Mouse (Mus musculus) forebrain, embryonic 14.5 days (tissue): ENCODE results near the gene Abhd14b. TPM values are rescaled to one million over a fixed set of nuclear protein-coding genes. Genes with fewer than 3 reads are reported as not detected.

Experiments used
- ATAC-seq: fragments of 200-750 bp; cut with Nextera tagmentation; 2 replicates; pipeline ENCODE4 v1.8.0; 2017; ENCODE audit warnings: mild to moderate bottlenecking, moderate library complexity
- DNase-seq: peaks from one replicate; pipeline ENCODE4 v3.0.0-alpha.2; 2015; ENCODE audit warnings: low spot score
- H3K27ac ChIP-seq: fragments of 300-500 bp; sonication (generic); 2 replicates; pipeline ENCODE4 v1.5.1; 2014; ENCODE audit warnings: low read depth, mild to moderate bottlenecking, control low read depth, low read length, moderate library complexity
- H3K27me3 ChIP-seq: fragments of 300-500 bp; sonication (generic); replicated peaks from 2 replicates; pipeline ENCODE4 v1.6.1; 2014; ENCODE audit warnings: low read length, control low read depth, mixed read lengths; ENCODE audit not compliant: control insufficient read depth, insufficient read depth
- H3K36me3 ChIP-seq: fragments of 300-500 bp; sonication (generic); 2 replicates; pipeline ENCODE4 v1.6.1; 2014; ENCODE audit warnings: low read length, control low read depth; ENCODE audit not compliant: control insufficient read depth, insufficient read depth
- H3K4me1 ChIP-seq: fragments of 300-500 bp; sonication (generic); 2 replicates; pipeline ENCODE4 v1.6.1; 2014; ENCODE audit warnings: antibody characterized with exemption, low read length, control low read depth; ENCODE audit not compliant: control insufficient read depth, insufficient read depth
- H3K4me2 ChIP-seq: fragments of 300-500 bp; sonication (generic); 2 replicates; pipeline ENCODE4 v1.6.1; 2014; ENCODE audit warnings: mild to moderate bottlenecking, control low read depth, low read length
- H3K4me3 ChIP-seq: fragments of 300-500 bp; sonication (generic); 2 replicates; pipeline ENCODE4 v1.5.1; 2014; ENCODE audit warnings: low read depth, low read length, control low read depth
- H3K9ac ChIP-seq: fragments of 300-500 bp; sonication (generic); 2 replicates; pipeline ENCODE4 v1.6.1; 2014; ENCODE audit warnings: mild to moderate bottlenecking, low read length, control low read depth, moderate library complexity
- H3K9me3 ChIP-seq: fragments of 300-500 bp; sonication (generic); replicated peaks from 2 replicates; pipeline ENCODE4 v1.6.1; 2016; ENCODE audit warnings: low read length, control low read depth, mixed read lengths; ENCODE audit not compliant: control insufficient read depth
- WGBS: fragments of 180-500 bp; shearing (Covaris S2); extraction: QIAGEN DNeasy Blood & Tissue Kit; methylation state at CpG from one replicate; pipeline ENCODE4 v1.1.7; 2014; 5-methylcytosine and 5-hydroxymethylcytosine counted together
- polyA plus RNA-seq: library from polyadenylated mRNA; unstranded; fragments of >200 nt; fragmentation: Nextera tagmentation; extraction: Ambion mirVana; gene quantifications from 2 replicates; pipeline ENCODE4 v1.2.1, GENCODE M21; 2014

Abhd14b gene
- polyA plus RNA-seq, 1 experiment from 2014 or later: 5.5 TPM

DNA sequence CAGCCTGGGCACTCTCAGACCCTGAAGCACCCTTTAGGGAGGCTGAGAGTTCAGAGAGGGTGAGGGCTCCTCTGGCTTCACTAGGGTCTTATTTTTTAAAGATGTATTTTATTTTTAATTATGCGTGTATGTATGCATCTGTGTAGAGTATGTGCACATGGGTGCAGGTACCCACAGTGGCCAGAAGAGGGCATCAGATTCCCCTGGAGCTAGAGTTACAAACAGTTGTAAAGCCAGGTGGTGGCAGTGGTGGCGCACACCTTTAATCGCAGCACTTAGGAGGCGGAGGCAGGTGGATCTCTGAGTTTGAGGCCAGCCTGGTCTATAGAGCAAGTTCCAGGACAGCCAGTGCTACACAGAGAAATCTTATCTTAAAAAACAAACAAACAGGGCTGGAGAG lies 38.2 kb upstream of the Abhd14b start:
- no peak for DNase-seq
- 0 out of 2 replicates have a peak, but pooled peaks cover 5% of the 10 kb centered on the region for H3K4me1 ChIP-seq
- no peaks in the 10 kb centered on the region for H3K36me3 ChIP-seq
- 100% methylated on average over 4 of the region's 4 CpGs for WGBS
- H3K9me3 ChIP-seq: 0 out of 2 replicates have a peak, but pooled peaks cover 2% of the 10 kb centered on the region
- no peak overlapping the region for H3K4me2 ChIP-seq
- no peak for ATAC-seq
- no peaks in the 10 kb centered on the region for H3K27me3 ChIP-seq
- no peak overlapping the region for H3K27ac ChIP-seq
- no peak overlapping the region for H3K4me3 ChIP-seq
- no peak overlapping the region for H3K9ac ChIP-seq

DNA sequence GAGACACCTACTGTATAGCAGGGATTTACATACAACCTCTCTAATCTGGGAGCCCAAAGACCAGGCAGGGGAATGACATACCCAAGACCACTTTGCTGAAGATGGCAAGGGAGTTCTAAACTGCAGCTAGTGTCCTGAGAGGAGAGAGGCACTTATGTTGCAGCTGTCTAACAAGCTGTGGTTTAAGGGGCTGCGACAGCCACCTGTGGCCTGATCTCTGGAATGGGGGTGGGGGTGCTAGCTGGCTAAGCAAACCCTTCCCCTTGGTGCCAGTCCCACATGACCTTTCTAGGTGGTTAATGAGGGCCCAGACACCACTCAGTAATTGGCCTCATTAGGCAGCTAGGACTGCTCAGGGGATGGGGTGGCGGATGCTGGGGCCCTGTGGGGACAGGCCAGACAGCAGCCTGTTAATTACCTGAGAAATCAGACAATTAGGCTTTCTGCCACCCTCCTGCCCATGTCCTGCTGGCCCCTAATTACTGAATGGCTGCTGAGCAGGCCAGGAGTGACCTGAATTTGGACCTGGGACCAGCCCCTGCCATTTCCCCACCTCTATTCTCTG lies 37.1 kb upstream of the Abhd14b start:
- Histone ChIP-seq H3K4me3 (no peak overlapping the region), H3K9ac (no peak overlapping the region), H3K4me2 (no peak overlapping the region), H3K36me3 (no peaks in the 10 kb centered on the region), H3K4me1 (0 out of 2 replicates have a peak, but pooled peaks cover 5% of the 10 kb centered on the region), H3K27ac (no peak overlapping the region), H3K9me3 (0 out of 2 replicates have a peak, but pooled peaks cover 2% of the 10 kb centered on the region), H3K27me3 (no peaks in the 10 kb centered on the region)
- 8% methylated on average over 2 of the region's 2 CpGs for whole genome bisulfite sequencing
- DNase-seq (peak; percentile 47), ATAC-seq (peak; percentile 52)

DNA sequence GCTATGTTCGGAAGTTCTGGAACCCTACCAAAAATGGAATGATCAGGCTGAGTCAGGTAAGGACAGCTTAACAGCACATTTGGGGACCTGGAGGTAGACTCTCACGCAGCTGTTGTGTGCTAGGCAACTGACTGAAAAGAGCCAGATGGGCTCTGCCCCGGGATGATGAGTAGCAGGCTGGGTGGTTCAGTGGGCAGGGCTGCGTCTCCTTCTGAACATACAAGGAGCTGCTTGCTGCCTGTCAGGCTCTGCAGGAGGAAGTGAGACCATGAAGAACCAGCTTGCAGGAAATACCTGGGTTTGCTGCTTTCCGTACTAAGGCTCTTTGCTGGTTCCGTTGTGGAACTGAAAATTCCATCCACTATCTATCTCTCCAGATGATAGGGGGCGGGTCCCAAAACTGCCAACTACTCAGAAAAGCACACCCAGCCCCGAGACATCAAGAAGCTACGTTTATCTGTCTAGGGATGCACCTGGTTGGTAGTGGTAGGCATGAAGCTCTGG lies 36.1 kb upstream of the Abhd14b start:
- Histone ChIP-seq H3K36me3 (no peaks in the 10 kb centered on the region), H3K27me3 (no peaks in the 10 kb centered on the region), H3K4me2 (no peak overlapping the region), H3K4me3 (no peak overlapping the region), H3K9me3 (0 out of 2 replicates have a peak, but pooled peaks cover 2% of the 10 kb centered on the region), H3K4me1 (0 out of 2 replicates have a peak, but pooled peaks cover 5% of the 10 kb centered on the region), H3K27ac (no peak overlapping the region), H3K9ac (no peak overlapping the region)
- DNase-seq (no peak), ATAC-seq (no peak)
- WGBS: 70% methylated on average over 9 of the region's 9 CpGs

DNA sequence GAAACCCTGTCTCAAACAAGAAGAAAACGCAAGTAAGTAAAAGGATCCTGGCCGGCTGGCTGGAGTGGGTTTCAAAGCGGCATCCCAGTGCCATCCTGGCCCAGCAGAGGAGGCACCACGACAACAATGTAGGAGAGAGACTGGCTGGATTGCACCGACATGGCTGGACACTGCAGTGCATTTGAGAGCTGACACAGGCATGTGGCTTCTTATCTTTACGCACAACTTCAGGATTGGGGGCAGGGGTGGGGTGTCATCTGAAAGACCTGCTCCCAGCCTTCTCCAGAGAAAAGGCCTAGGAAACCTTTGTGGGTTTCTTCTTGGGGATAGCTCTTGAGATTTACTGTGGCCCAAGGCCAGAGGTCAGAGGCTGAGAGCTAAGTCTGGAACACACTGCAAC lies 35.5 kb upstream of the Abhd14b start:
- no peak for ATAC-seq
- WGBS: 83% methylated on average over 6 of the region's 6 CpGs
- H3K4me1 ChIP-seq: 0 out of 2 replicates have a peak, but pooled peaks cover 5% of the 10 kb centered on the region

DNA sequence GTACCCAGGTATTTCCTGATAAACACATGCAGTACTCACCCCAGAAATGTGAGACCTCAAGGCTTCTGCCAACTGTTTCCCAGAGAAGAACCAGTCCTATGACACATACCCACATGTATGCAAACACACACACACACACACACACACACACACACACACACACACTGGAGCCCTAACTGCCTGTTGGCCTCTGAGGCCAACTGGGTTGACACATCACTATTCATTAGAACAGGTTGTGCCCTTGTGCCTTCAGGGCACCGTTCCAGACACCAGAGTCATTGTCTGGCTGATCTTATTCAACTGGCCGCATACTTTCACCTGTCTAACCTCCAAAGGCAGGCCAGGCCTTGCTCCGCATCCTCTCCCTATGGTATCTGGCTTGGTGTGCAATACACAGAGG lies 35.0 kb upstream of the Abhd14b start:
- no peak overlapping the region for H3K9ac ChIP-seq
- H3K27ac ChIP-seq: no peak overlapping the region
- no peak overlapping the region for H3K4me2 ChIP-seq
- 82% methylated on average over 3 of the region's 3 CpGs for WGBS
- no peaks in the 10 kb centered on the region for H3K27me3 ChIP-seq
- no peaks in the 10 kb centered on the region for H3K36me3 ChIP-seq
- H3K4me1 ChIP-seq: peaks cover 5% of the 10 kb centered on the region; the same call in 1 of the 2 replicates
- H3K4me3 ChIP-seq: no peak overlapping the region
- 0 out of 2 replicates have a peak, but pooled peaks cover 2% of the 10 kb centered on the region for H3K9me3 ChIP-seq
- DNase-seq (no peak), ATAC-seq (no peak)

More for the DNA sequence above, 35.5 kb upstream of the Abhd14b start:
- Histone ChIP-seq H3K4me3 (no peak overlapping the region), H3K27ac (no peak overlapping the region), H3K36me3 (no peaks in the 10 kb centered on the region), H3K27me3 (no peaks in the 10 kb centered on the region), H3K4me2 (no peak overlapping the region), H3K9me3 (0 out of 2 replicates have a peak, but pooled peaks cover 2% of the 10 kb centered on the region), H3K9ac (no peak overlapping the region)
- DNase-seq: no peak

DNA sequence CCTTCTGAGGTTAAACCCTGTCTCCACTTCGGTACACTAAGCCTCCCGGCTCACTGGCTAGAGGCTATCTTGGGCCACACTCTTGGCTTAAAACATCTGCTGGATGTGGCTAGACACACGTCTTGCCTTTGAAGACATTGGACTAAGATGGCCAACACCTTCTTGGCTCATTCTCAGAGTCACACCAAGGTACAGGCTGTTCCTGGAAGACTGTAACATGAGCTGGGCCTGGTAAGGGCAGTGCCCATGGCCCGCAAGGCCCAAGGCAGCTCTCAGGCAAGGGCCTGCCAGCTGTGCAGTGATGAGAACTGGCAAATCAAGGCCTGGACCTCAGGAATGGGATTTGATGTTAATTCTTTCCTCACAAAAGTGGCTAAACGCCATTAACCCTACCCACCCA lies 33.7 kb upstream of the Abhd14b start:
- H3K9me3 ChIP-seq: 0 out of 2 replicates have a peak, but pooled peaks cover 2% of the 10 kb centered on the region
- H3K27ac ChIP-seq: no peak overlapping the region
- ATAC-seq (no peak), DNase-seq (no peak)
- peaks cover 18% of the 10 kb centered on the region; the same call in 1 of the 2 replicates for H3K4me1 ChIP-seq
- H3K27me3 ChIP-seq: no peaks in the 10 kb centered on the region
- no peaks in the 10 kb centered on the region for H3K36me3 ChIP-seq
- no peak overlapping the region for H3K9ac ChIP-seq
- H3K4me2 ChIP-seq: no peak overlapping the region
- no peak overlapping the region for H3K4me3 ChIP-seq
- 88% methylated on average over 5 of the region's 5 CpGs for WGBS

DNA sequence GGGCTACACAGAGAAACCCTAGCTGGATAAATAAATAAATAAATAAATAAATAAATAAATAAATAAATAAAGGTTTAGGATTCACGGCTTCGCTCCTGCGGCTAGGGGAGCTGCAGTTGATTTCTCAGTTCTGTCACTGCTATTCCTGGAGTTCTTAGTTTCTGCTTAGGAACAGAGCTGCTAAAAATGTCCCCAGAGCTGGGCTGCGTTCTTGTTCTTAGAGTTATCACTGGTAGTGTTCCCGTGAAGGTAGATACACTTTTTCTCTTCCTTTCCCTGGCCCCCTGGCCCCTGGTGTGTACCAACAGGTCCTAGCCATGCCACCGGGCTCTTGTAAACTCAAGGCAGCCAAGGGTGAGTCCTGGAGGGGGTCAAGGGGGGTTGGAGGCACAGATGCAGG lies 30.4 kb upstream of the Abhd14b start:
- DNase-seq: no peak
- 90% methylated on average over 6 of the region's 6 CpGs for WGBS
- Histone ChIP-seq H3K27me3 (no peaks in the 10 kb centered on the region), H3K9ac (no peak overlapping the region), H3K4me2 (no peak overlapping the region), H3K36me3 (no peaks in the 10 kb centered on the region), H3K9me3 (no peaks in the 10 kb centered on the region), H3K4me3 (no peak overlapping the region), H3K4me1 (peaks cover 22% of the 10 kb centered on the region; the same call in 1 of the 2 replicates), H3K27ac (no peak overlapping the region)
- no peak for ATAC-seq

DNA sequence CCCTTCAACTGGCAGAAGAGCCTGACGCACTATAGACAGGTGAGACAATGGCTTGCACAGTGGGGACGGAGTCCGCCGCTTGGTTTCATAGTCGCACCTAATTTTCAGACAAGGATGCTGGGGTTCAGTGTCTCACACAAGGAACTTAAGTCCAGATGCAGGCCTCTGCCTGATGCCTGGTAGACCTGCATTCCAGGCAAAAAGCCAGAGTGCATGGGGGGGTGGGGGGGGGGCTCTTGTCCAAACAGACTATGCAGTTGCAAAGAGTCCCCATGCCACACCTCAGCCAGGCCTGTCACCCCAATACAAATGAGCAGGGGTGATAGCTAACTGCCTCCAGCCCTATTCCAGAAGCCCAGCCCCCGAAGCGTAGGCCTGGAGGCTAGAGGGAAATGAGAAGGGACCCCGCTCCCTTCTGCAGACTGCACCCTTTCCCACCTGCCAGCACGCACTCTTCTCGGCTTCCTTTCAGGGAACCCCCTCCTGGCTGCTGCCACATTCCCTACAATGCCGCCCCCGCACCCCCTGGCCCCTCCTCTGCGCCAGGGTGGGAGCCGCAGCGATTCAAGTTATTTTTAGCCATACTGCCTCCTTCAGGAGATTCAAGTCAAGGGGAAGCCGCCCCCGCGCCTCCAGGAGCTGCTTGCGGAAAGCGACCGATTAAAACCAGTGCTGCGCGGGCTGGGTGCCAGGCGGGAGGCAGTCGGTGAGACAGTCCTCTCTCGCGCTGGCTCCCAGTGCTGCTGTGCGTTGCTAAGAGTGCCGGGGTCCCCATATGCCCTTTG lies 29.2 kb upstream of the Abhd14b start:
- WGBS: 15% methylated on average over 29 of the region's 29 CpGs
- H3K4me2 ChIP-seq: peak overlapping the region; percentile 51
- peak; percentile 76 for ATAC-seq
- H3K27me3 ChIP-seq: no peaks in the 10 kb centered on the region
- H3K9ac ChIP-seq: peak overlapping the region; percentile 62
- H3K4me1 ChIP-seq: peaks cover 22% of the 10 kb centered on the region; the same call in 1 of the 2 replicates
- peak; percentile 93 for DNase-seq
- H3K4me3 ChIP-seq: peak overlapping the region; percentile 16
- no peaks in the 10 kb centered on the region for H3K9me3 ChIP-seq
- no peaks in the 10 kb centered on the region for H3K36me3 ChIP-seq
- H3K27ac ChIP-seq: 0 out of 2 replicates have a peak overlapping the region, but pooled peaks have one; percentile 1
